Mouse (Mus musculus) C2C12 (cell line): ENCODE data around the gene Gimap4.

Experiments
- CTCF ChIP-seq: IDR thresholded peaks from one replicate; pipeline ENCODE4 v1.5.1; 2011; ENCODE audit not compliant: control insufficient read depth, insufficient read depth, insufficient read length
- MAX ChIP-seq: IDR thresholded peaks from one replicate; pipeline ENCODE4 v1.6.1; 2011; ENCODE audit warnings: mild to moderate bottlenecking, control low read depth
- MYOG ChIP-seq: IDR thresholded peaks from one replicate; pipeline ENCODE4 v1.6.1; 2011; ENCODE audit not compliant: control insufficient read depth, insufficient read length; ENCODE audit errors: extremely low read depth

DNA sequence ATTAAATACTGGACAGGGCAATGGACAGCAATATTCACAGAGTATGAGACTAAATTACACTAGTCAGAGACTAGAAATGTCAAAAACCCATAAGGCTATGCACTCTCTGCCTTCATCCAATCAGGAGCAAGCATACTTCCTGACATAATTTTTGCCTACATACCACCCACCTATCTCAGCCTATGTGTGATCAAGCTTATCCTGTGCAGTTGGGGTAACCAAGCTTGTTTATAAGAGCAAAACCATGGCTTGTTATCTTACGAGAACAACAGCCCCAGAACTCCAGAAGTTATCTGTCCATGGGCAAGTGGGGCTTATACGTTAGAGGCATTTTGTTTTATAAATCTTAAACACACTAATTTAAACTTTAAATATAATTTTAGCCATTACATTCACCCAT, 49.2 kb upstream of the Gimap4 start:
- TF ChIP-seq CTCF (no peak), MAX (no peak), MYOG (no peak)
